Comparison of ENCODE assay signal across 9 mouse cellular contexts in genomic region chr4:109407701-109408485, GRCm38 (mm10). TPM values are rescaled to one million over a fixed set of nuclear protein-coding genes. Genes with fewer than 3 reads are reported as not detected.
DNase-seq lines count a peak whose midpoint lies in the region; ATAC-seq and TF ChIP-seq lines count a peak whose summit lies in the region.
"Had no signal": no experiment of that assay in that cellular context is flagged by ENCODE, and none has a peak within 500 bp of the region (broad histone marks: within the 10 kb centered on the region; RNA-seq: fewer than 3 reads in every experiment).

No protein-coding gene starts in this region.

- H3K27me3 ChIP-seq in intestine, embryonic 14.5 days (replicated peaks; ENCODE audit: control insufficient read depth, insufficient read depth, low read length), result no peaks in the 10 kb centered on the region
- peaks cover 7% of the 10 kb centered on the region for H3K27me3 ChIP-seq in neural tube, embryonic 13.5 days

- no peaks in the 10 kb centered on the region for H3K9me3 ChIP-seq in intestine, embryonic 14.5 days (ENCODE audit: control insufficient read depth, low read length)
- H3K9me3 ChIP-seq in neural tube, embryonic 13.5 days, result no peaks in the 10 kb centered on the region

- intact Hi-C loops in left cerebral cortex, adult 2 months (cut with DNase I), result no loop called here
- intact Hi-C loops in left cerebral cortex, postnatal 14 days (cut with DNase I), result no loop called here

- H3K4me1 ChIP-seq in intestine, embryonic 14.5 days (replicated peaks; ENCODE audit: control insufficient read depth, insufficient read depth, low read length), result peaks cover 11% of the 10 kb centered on the region
- H3K4me1 ChIP-seq in neural tube, embryonic 13.5 days (replicated peaks), result peaks cover 15% of the 10 kb centered on the region

- H3K27ac ChIP-seq in left cerebral cortex, adult 2 months, result no peak overlapping the region
- H3K27ac ChIP-seq in intestine, embryonic 14.5 days (ENCODE audit: low read depth), result no peak overlapping the region
- no peak overlapping the region for H3K27ac ChIP-seq in neural tube, embryonic 13.5 days (replicated peaks)

- no peaks in the 10 kb centered on the region for H3K36me3 ChIP-seq in intestine, embryonic 14.5 days (ENCODE audit: control insufficient read depth, insufficient read depth, low read length)
- H3K36me3 ChIP-seq in neural tube, embryonic 13.5 days, result no peaks in the 10 kb centered on the region

- no peak for ATAC-seq in intestine, embryonic 14.5 days (replicated peaks; ENCODE audit: low FRiP score, low TSS enrichment, low read depth)
- ATAC-seq in neural tube, embryonic 13.5 days (ENCODE audit: low read depth), result no peak
- ATAC-seq in activated CD4-positive, CD25-positive, alpha-beta regulatory T cell, adult 4 months, result no peak

- peak overlapping the region; percentile 98 for H3K4me2 ChIP-seq in intestine, embryonic 14.5 days (ENCODE audit: low read length)
- H3K4me2 ChIP-seq in neural tube, embryonic 13.5 days, result peak overlapping the region; percentile 75

- H3K9ac ChIP-seq in intestine, embryonic 14.5 days (ENCODE audit: low read length), result no peak overlapping the region
- no peak overlapping the region for H3K9ac ChIP-seq in neural tube, embryonic 13.5 days

- TF ChIP-seq CTCF in left cerebral cortex, adult 2 months (IDR thresholded peaks at IDR 0.05), result no peak

- H3K4me3 ChIP-seq in left cerebral cortex, adult 2 months, result peak overlapping the region; percentile 58; the same call in 1 of the 2 replicates
- no peak overlapping the region for H3K4me3 ChIP-seq in intestine, embryonic 14.5 days (ENCODE audit: low read depth, low read length)
- H3K4me3 ChIP-seq in neural tube, embryonic 13.5 days, result peak overlapping the region; percentile 51; the same call in 1 of the 2 replicates

- 56% methylated on average over 9 of the region's 9 CpGs for WGBS in intestine, embryonic 14.5 days
- 79% methylated on average over 9 of the region's 9 CpGs for WGBS in neural tube, embryonic 13.5 days

- DNase-seq in left cerebral cortex, adult 2 months (ENCODE audit: extremely low spot score in 1 of 2, low spot score in 2 of 2), result no peak
- no peak for DNase-seq in left cerebral cortex, postnatal 14 days (ENCODE audit: low spot score in 2 of 2)
- peak; percentile 38 to 49 for DNase-seq in cerebellum, postnatal 14 days
- DNase-seq in intestine, embryonic 14.5 days (ENCODE audit: low spot score), result peak; percentile 61
- DNase-seq in frontal cortex, adult 2 months (ENCODE audit: extremely low spot score in 1 of 2, low spot score in 1 of 2), result no peak
- DNase-seq in frontal cortex, postnatal 10 days (ENCODE audit: low spot score in 2 of 2), result no peak
- DNase-seq: right cerebral cortex, adult 18-20 months had no signal

RNA-seq across cellular contexts. Expression of gene Ttc39a, which starts 1.5 kb away (rescaled TPM):
- total RNA-seq in left cerebral cortex, adult 2 months (2021), result 1 to 10 TPM; 2.8 to 3.8 TPM
- 1 to 10 TPM; 1.2 to 2.0 TPM for total RNA-seq in left cerebral cortex, postnatal 14 days (2021)
- polyA plus RNA-seq in intestine, embryonic 14.5 days (2014; fragmentation: Nextera tagmentation; extraction: Ambion mirVana), result 11.9 and 14.7 TPM in 2 replicates
- 0.74 and 1.4 TPM in 2 replicates for polyA plus RNA-seq in neural tube, embryonic 13.5 days (2015; fragmentation: Nextera tagmentation; extraction: Ambion mirVana)
- not detected for polyA plus RNA-seq in activated CD4-positive, CD25-positive, alpha-beta regulatory T cell, adult 4 months (2017; shearing (Covaris generic))
- polyA plus RNA-seq in frontal cortex, adult 2 months (2012; rRNA removed), result 4.3 and 4.4 TPM in 2 replicates

Comparison
In these comparisons a context has a peak if more than half of its experiments do, and no peak if none do; other contexts are left out.
1. DNase-seq: peak in cerebellum, postnatal 14 days (2 of 2) and intestine, embryonic 14.5 days (single experiment); none in left cerebral cortex, adult 2 months (0 of 2), left cerebral cortex, postnatal 14 days (0 of 2), frontal cortex, adult 2 months (0 of 2) and frontal cortex, postnatal 10 days (0 of 2).